Mouse (Mus musculus) mouse trophoblast stem cell (cell line): Measurements from ENCODE around the gene A530064D06Rik.
"Not testable (repeated sequence)": the region's sequence is repeated elsewhere in the genome, so short reads cannot be mapped to it uniquely, and the experiment has no call there.

Experiments used
- in situ Hi-C, 2 experiments: fragments of 300-500 bp; cut with MseI, MboI; formaldehyde crosslinking; loops; 2 replicates in 1 of 2; 3 replicates in 1 of 2; pipeline ENCODE4 v1.15.1; 2025

Gene A530064D06Rik

GRCm38 (mm10) chr17:48167103-48167502, at the start of gene A530064D06Rik:
A530064D06Rik (minus strand) TSS chr17:48167275.
- in situ Hi-C loops, result not testable (repeated sequence)

GRCm38 (mm10) chr17:48215429-48215828, 48.4 kb upstream of the A530064D06Rik start:
- in situ Hi-C loops, result no loop called here

GRCm38 (mm10) chr17:48213511-48213910, 46.4 kb upstream of the A530064D06Rik start:
- in situ Hi-C loops, result no loop called here

DNA sequence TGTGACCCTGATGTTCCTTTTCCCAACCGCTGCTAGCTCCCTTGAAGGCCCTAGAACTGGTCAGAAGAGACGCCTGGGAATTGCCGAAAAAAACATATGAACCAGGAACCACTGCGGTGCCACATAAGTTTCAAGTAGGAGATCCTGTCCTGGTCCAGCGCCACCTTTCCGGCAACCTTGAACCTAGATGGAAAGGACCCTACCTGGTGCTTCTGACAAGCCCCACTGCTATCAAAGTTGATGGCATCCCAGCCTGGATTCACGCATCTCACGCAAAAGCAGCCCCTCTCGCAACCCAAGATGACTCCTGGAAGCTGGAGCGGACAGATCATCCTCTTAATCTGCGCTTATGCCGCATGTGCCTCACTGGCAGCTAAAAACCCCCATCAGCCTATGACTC, 45.5 kb upstream of the A530064D06Rik start:
- in situ Hi-C loops, result no loop called here

DNA sequence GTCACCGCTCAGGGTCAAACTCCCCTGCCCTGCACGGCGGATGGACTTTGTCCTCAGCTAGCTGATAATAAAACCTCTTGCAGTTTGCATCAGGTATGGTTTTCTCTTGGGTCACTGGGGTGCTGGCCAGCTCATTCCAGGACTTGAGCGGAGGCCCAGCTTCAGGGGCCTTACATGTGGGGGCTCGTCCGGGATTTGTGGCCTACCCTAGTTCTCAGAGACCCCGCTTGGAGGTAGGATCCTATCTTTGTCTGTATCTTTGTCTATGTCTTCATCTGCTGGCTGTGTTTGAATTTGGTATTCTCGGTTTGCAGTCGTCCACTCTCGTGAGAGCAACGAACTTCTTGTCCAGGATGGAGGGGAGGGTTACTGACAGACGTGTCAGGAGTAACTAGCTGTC, 36.0 kb upstream of the A530064D06Rik start:
- in situ Hi-C loops, result loop anchor here in 1 of 2 experiments (10.0 kb wide), 1 partner anchor 132 kb away; no protein-coding TSS in a partner anchor

GRCm38 (mm10) chr17:48192366-48192765, 25.3 kb upstream of the A530064D06Rik start:
- in situ Hi-C loops, result loop anchor here in 1 of 2 experiments (10.0 kb wide), 1 partner anchor 142 kb away; no protein-coding TSS in a partner anchor

- in situ Hi-C loops, result no loop called here
These were observed 18.2 kb upstream of the A530064D06Rik start for GRCm38 (mm10) chr17:48185252-48185651.

- in situ Hi-C loops, result no loop called here
These were observed 9.5 kb downstream of the A530064D06Rik start for GRCm38 (mm10) chr17:48157382-48158076.

DNA sequence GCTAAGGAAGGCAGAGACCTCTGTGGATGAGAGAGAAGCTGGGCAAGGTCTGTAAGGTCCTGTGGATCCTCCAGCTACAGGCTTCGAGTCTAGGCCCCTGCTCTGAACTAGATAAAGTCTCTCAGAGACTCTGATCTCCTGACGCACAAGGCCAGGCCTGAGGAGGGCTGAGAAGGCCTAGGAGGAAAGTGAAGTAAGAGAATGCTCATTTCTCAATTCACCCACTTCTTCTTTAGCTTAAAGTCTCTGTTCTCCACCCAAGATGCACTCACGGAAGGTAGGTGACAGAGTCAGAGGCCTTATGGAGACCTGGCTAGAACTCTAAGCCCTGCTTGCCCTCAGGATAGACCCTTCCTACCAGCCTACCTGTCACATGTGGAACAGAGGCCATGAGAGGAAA, 21.0 kb downstream of the A530064D06Rik start, which contains the start of gene 9830107B12Rik:
TSS of gene 9830107B12Rik (minus strand) at position 149 of the 400 bp plus-strand sequence.
- in situ Hi-C loops, result no loop called here

DNA sequence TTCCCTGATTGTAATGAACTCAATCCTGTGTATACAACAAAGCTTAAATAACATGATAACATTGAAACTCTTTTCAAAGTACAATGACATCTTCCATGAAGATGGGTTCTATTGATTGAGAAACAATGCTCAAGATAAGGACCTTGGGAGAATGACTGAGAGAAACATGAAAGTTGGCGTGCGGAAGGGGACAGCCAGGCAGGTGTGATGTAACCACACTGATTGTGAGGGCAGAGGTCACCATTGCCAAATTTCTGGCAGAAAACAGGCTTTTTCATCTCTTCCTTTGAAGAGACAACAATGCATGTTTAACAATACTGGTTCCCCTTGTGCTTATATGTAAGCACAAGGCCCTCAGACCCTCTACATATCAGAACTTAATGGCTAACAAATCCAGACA, 34.3 kb downstream of the A530064D06Rik start:
- in situ Hi-C loops, result no loop called here

- in situ Hi-C loops, result no loop called here
These were observed 46.6 kb downstream of the A530064D06Rik start for GRCm38 (mm10) chr17:48120456-48120855.

GRCm38 (mm10) chr17:48119656-48120055, 47.4 kb downstream of the A530064D06Rik start:
- in situ Hi-C loops, result loop anchor here in 1 of 2 experiments (10.0 kb wide), 1 partner anchor 215 kb away; no protein-coding TSS in a partner anchor

DNA sequence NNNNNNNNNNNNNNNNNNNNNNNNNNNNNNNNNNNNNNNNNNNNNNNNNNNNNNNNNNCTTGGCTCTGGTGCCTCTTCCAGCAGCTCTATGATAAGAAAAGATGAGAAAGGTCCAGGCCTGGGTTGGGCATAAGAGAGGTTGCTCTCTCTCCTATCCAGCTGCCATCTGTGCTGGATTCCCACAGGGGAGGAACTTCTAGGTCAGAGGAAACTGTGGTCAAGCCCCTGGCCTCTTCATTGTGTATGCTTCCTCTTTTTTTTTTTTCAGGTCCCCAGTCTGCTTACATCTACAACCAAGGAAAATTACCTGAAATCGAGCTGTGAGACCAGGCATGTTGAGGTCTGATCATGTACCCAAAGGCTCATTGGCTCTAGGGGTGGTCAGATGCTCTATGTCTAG, 48.5 kb downstream of the A530064D06Rik start:
- in situ Hi-C loops, result loop anchor here in 1 of 2 experiments (10.0 kb wide), 1 partner anchor 216 kb away; no protein-coding TSS in a partner anchor

DNA sequence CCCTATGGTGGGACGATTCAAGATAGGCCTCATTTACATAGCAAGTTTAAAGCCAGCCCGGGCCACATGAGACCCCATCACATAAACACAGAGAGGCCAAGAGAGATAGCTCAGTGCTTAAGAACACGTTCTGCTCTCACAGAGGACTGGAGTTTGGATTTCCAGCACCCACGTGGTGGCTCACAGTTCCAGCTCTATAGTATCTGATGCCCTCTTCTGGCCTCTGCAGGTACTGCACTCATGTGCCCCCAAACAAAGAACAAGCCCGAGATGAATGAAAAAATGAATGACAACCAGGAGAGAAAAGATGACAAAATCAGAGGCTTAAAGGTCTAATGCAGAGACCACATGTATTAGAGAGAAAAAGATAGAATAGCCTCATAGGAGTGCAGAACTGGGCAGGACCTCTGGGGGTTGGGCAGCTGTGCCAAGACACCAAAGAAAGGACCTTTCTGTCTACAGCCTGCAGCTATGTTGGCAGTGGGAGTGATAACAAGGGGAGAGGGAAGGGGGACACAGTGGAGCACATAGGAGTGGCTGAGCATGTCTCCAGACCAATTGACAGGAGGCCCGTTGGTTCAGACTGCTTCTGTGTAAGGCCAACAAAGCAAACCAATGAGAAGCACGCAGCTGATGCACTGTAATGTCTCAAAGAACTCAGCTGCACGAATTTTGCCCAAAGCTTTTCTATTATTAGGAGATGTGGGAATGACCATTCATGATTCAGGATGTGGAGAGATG, 56.4 kb downstream of the A530064D06Rik start:
- in situ Hi-C loops, result loop anchor here in 1 of 2 experiments (10.0 kb wide), 1 partner anchor 224 kb away; no protein-coding TSS in a partner anchor

DNA sequence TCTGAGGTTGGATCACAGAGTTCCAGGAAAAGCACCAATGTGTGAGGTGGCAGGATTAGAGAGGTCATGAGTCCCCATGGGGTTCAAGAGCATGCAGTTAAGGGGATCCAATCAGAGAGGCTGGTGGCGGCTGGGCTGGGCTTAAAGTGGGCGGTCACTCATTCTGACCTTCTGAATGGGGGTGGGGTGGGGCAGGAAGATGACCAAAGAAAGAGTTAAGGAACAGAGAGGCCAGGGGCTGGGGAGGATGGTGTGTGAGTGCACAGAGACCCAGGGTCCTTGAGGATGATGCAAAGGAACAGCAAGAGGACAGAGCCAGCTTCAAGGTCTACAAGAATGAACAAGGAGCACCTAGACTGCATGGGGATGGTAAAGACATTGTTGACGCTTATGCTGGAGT, 58.6 kb downstream of the A530064D06Rik start:
- in situ Hi-C loops, result loop anchor here in 1 of 2 experiments (10.0 kb wide), 2 partner anchors 54 to 214 kb away; no protein-coding TSS in a partner anchor

DNA sequence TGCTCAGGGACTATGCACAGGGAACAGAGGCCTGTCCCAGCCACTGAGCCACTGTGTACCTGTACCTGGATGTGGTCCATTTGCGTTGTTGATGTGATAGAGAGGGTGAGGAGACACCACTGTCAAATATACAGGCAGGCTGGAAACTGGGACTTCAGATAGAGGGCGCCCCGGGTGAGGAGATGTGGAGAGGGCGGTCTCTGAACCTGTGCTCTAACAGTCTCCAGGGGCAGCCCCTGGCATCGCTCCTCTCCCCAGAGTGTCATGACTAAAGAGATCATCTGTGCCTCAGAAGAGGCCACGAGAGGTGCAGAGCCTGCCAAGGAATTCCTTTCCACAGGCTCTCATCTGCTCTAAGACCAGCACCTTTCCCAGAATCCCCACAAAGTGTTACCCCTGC, 59.2 kb downstream of the A530064D06Rik start:
- in situ Hi-C loops, result loop anchor here in 1 of 2 experiments (10.0 kb wide), 2 partner anchors 53 to 213 kb away; no protein-coding TSS in a partner anchor

GRCm38 (mm10) chr17:48107333-48107732, 59.7 kb downstream of the A530064D06Rik start:
- in situ Hi-C loops, result loop anchor here in 1 of 2 experiments (10.0 kb wide), 2 partner anchors 53 to 213 kb away; no protein-coding TSS in a partner anchor

DNA sequence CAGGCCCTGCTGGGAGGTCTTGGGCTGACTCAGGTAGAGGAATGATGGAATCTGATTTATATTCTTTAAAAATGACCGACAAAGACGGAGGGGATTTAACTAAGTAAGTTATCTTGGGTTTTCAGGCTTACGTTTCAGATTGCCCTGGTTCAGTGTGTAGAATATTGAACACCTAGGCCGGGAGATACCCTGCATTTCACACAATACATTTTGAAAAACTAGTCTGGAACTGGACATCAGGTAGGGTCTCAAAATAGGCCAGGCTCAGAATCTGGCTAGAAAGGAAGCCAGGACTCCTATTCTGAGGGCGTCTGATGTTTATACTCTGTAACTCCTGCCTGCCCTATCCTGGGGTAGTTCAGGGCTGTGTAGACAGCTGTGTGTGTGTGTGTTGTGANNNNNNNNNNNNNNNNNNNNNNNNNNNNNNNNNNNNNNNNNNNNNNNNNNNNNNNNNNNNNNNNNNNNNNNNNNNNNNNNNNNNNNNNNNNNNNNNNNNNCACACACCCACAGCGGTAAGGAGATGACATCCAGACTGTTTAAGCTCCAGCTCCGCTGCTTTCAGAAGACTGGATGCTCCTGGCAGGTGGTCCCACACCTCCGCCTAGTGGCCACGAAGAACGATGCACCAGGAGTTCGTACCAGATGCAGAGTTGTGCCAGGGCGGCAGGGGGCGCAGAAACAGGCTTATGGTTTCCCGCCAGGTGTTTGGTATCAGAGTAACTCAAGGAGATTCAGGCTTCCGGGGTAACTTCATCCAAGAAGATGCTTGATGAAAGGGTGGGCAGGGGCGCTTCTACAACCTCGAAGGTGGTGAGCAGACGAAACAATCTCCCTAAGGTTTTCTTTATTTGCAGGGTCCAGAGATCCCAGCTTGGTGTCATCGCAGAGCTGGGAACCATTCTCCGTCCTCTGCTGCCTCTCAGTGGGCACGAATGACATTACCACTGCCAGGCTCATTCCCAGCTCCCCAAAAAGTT, 66.3 kb downstream of the A530064D06Rik start:
- in situ Hi-C loops, result loop anchor here in 1 of 2 experiments (10.0 kb wide), 2 partner anchors 46 to 206 kb away; no protein-coding TSS in a partner anchor

GRCm38 (mm10) chr17:48099312-48099711, 67.8 kb downstream of the A530064D06Rik start:
- in situ Hi-C loops, result loop anchor here in 1 of 2 experiments (5.0 kb wide), 1 partner anchor 42 kb away; no protein-coding TSS in a partner anchor
